Mouse (Mus musculus) spleen, adult 2 months (tissue): ENCODE results near the gene Cmc2.

ENCODE experiments used
- CTCF ChIP-seq: fragments of 200-500 bp; IDR thresholded peaks from 2 replicates; pipeline ENCODE4 v1.5.1; 2011; ENCODE audit warnings: mild to moderate bottlenecking, inconsistent platforms; ENCODE audit not compliant: insufficient read depth, insufficient read length, insufficient replicate concordance; ENCODE audit errors: extremely low read depth
- POLR2A ChIP-seq: fragments of 200-500 bp; IDR thresholded peaks from 2 replicates; pipeline ENCODE4 v1.6.1; 2011; ENCODE audit warnings: low read depth, low read length, inconsistent platforms

- TF ChIP-seq CTCF (no peak), POLR2A (no peak)
Measured at GRCm38 (mm10) chr8:116951369-116951768, 30.1 kb upstream of the Cmc2 start.
